Mouse (Mus musculus) left cerebral cortex, postnatal 25 days (tissue): ENCODE measurements around the gene Klhdc8a. TPM values are rescaled to one million over a fixed set of nuclear protein-coding genes. Genes with fewer than 3 reads are reported as not detected.

Experiments
- DNase-seq, 2 experiments: peaks; one replicate each; pipeline ENCODE4 v3.0.0; 2022; ENCODE audit warnings: low spot score in 2 of 2, mixed read lengths in 1 of 2
- intact Hi-C: fragments of 180-260 bp; cut with DNase I; formaldehyde crosslinking; loops from one replicate; pipeline ENCODE4 v1.15.1; 2025
- total RNA-seq, 2 experiments: library from RNA; stranded (reverse); gene quantifications; 2 replicates each; pipeline ENCODE4 v1.2.3; 2021

The Klhdc8a gene
- total RNA-seq, 2 experiments from 2014 or later: 11.3 to 14.1 TPM

GRCm38 (mm10) chr1:132312043-132312442 lies 13.6 kb downstream of the Klhdc8a start:
- intact Hi-C loops: loop anchor here (1.0 kb wide), 1 partner anchor 43 kb away; no protein-coding TSS in a partner anchor
- no peak for DNase-seq

- intact Hi-C loops: loop anchor here (1.0 kb wide), 1 partner anchor 43 kb away; no protein-coding TSS in a partner anchor
- peak; percentile 44 to 67 for DNase-seq
Observed at GRCm38 (mm10) chr1:132312703-132313102, 14.3 kb downstream of the Klhdc8a start.

DNA sequence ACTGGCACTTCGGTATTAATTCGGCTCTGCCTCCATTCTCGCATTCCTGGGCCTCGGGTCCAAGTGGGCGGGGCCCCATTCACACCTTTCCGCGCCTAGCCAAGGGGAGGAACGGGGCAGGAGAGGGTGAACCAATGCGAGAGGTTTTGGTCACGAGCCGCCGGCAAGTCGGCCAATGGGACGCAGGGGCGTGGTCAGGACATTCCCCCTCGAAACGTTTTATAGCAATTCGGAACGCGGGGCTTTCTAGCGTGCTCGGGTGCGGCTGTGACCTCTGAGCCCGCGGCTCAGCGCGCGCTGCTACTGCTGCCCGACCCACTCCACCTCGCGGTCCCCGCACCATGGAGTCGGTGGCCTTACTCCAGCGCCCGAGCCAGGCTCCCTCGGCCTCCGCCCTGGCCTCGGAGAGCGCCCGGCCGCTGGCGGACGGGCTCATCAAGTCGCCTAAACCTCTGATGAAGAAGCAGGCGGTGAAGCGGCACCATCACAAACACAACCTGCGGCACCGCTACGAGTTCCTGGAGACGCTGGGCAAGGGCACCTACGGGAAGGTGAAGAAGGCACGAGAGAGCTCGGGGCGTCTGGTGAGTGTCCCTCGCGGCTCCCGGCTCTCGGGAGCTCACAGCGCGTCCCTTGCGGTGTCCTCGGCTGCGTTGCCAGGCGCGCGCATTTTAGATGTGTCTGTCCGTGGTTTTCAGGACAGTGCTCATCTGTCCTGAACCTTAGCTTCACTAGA lies 17.6 kb downstream of the Klhdc8a start, which contains the start of gene Nuak2:
Nuak2 (plus strand) TSS at position 238 of the 736 bp plus-strand sequence.
- intact Hi-C loops: no loop called here
- peak; percentile 80 to 83 for DNase-seq

DNA sequence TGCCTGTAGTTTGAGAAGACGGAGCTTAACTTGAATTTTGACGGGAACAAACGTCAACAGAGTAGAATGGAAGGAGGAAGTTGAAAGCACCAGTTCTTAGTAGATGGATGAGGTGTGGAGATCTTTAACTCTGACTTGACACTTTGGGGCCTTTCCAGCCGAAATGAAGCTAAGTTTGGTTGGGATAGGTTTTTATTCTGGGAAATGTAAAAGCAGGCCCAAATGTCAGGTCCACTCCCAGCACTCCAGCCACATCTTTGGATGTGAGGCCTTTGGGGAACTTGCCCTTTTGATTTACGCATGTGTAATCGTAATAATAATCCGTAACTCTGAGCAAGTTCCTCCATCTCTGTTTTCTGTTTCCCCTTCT lies 18.2 kb downstream of the Klhdc8a start:
- intact Hi-C loops: no loop called here
- DNase-seq: no peak

DNA sequence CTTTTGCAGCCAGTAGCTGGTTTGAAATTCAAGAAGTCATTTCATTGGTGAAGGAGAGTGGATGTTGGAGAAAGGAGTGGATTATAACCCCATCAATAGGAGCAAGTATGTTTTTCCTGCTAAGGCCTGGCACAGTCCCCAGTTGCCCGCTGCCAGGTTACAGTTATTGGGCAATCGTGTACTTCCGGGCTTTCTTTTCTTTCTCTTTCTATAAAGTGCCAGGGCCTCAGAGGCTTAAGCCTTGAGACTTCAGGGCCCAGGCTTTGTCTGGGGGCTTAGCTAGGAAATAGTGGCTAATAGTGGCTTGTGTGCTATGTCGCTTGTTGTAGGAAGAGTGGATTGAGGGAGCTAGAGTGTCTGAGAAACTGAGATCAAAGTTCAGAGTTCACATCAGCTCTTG lies 19.0 kb downstream of the Klhdc8a start:
- intact Hi-C loops: no loop called here
- no peak for DNase-seq

GRCm38 (mm10) chr1:132317894-132318863 lies 19.8 kb downstream of the Klhdc8a start:
- intact Hi-C loops: no loop called here

DNA sequence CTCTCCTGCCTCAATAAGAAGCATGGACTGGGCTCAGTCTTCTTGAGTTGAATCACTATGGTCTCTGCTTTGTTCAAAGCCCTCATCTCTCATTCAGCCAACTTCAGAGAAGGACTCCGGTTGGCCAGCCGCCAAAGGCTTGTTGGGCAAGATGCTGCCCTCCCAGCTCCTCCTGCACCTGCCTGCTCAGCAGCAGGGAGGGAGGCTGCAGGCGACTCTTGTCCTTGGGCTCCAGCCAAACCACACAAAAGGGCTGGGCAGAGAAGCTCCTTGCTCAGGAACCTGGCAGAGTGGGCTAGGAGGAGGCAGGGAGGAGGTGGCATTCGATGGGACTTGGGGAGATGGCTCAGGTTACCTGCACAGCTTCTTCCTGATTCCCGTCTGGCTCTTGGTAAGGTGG lies 20.8 kb downstream of the Klhdc8a start:
- intact Hi-C loops: no loop called here
- DNase-seq: no peak

More at GRCm38 (mm10) chr1:132317894-132318863, 19.8 kb downstream of the Klhdc8a start:
- DNase-seq: no peak

GRCm38 (mm10) chr1:132321821-132322580 lies 23.6 kb downstream of the Klhdc8a start:
- no peak for DNase-seq
- intact Hi-C loops: no loop called here

DNA sequence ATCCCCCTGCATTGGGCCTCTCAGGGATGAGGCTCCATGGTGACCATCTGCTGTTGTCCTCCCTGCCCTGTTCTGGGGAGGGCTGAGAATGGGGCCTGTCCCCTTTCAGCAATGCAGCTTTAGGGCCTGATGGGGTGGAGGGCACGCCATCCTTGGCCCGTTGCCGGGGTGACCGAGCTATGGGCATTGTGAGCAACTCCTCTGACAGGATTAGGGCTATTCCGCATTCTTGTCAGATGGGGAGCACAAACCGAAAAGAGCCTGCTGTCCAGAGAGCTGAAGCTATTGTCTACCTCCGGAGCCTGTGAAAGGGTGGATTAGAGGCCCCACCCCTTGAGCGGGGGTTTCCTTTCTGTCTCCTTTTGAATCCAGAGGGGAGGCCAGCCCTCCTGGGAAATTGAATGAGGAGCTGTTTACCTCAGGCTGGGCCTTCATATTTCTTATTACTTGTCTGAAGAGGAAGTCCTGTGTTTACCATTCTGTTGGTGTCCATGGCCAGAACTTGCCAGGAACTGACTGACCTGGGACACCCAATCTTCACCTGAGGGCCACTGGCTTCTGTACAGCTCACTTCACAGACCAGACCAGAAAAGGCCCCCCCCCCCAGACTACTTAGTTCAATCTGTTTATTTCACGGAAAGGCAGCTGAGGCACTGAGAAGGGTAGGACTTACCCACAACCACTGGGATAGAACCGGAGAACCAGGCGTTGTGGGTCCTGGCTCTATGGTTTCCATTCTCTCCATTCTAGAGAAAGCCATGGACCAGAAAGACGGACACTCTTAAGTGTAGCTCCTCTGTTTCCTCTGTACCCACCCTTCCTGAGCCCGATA lies 24.5 kb downstream of the Klhdc8a start:
- no peak for DNase-seq
- intact Hi-C loops: no loop called here

- intact Hi-C loops: no loop called here
- no peak for DNase-seq
Observed at GRCm38 (mm10) chr1:132326777-132327176, 28.4 kb downstream of the Klhdc8a start.

DNA sequence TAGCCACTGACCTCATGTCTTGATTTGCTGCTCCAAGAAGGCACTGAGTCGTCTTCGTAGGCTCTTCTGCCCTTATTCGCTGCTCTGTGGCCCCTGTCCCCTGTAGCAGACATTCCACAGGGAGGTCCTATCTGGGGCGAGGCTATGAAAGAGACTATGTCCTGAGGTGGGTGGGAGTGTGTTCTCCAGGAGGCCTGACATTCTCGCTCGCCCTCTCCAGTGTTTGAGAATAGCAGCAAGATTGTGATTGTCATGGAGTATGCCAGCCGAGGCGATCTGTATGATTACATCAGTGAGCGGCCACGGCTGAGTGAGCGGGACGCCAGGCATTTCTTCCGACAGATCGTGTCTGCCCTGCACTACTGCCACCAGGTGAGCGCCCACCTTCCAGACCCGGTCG lies 29.1 kb downstream of the Klhdc8a start:
- DNase-seq: no peak
- intact Hi-C loops: no loop called here

GRCm38 (mm10) chr1:132328565-132328964 lies 30.1 kb downstream of the Klhdc8a start:
- intact Hi-C loops: no loop called here
- no peak for DNase-seq

DNA sequence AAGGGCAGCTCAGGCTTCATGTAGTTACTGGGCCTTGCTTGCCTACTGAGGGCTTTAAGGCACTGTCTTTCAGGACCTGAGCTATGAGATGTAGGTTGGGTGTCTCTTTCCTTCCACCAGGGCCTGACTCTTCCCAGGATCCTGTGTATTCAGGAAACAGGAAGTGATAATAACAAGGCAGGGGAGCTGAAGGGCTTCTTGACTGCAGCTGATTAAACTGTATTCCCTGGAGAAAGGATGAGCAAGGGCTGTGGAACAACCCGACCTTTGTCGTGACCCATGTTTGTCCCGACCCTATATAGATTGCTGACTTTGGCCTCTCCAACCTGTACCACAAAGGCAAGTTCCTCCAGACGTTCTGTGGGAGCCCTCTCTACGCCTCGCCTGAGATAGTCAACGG lies 31.2 kb downstream of the Klhdc8a start:
- intact Hi-C loops: no loop called here

GRCm38 (mm10) chr1:132330397-132330796 lies 32.0 kb downstream of the Klhdc8a start:
- no peak for DNase-seq
- intact Hi-C loops: no loop called here

More for the DNA sequence above, 31.2 kb downstream of the Klhdc8a start:
- no peak for DNase-seq

GRCm38 (mm10) chr1:132331283-132331682 lies 32.9 kb downstream of the Klhdc8a start:
- intact Hi-C loops: no loop called here
- DNase-seq: no peak

DNA sequence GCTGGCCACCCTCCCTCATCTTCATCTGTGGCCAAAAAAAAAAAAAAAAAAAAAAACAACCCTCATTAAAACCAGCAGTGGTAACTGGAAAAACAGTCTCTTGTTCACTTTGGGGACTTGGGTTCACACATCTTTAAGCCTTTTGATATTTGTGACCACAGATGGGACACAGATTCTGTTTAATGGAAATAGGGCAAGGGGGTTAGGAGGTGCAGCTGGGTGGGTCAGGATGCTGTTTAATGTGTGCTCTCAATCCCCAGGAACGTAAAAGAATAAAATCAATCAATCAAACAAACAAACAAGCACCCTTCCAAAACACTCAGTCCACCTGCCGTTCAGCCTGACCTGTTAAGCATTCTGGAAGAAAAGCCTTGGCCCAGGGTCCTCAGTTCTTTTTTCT lies 34.8 kb downstream of the Klhdc8a start:
- no peak for DNase-seq
- intact Hi-C loops: no loop called here

DNA sequence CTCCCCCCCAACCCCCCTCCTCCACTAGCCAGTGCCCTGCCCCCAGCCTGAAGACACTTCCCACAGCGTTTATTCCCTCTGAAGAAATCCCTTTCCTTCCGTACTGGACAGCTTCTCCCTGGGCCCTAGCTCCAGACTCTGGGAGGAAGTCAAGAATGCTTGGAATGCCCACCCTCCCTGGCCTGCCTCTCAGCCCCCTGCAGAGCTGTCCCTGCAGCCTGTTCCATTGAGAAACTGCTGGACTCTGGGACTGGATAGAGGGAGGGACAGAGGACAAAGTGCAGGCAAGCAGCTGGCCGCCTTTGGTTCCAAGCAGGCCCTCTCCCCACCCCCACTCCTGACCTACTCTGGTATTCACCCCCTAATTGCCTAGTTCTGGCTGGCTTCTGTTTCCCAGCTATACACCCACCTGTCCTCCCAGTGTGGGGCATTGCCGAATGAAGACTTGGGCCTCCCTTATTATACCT lies 35.3 kb downstream of the Klhdc8a start:
- intact Hi-C loops: no loop called here
- DNase-seq: no peak

GRCm38 (mm10) chr1:132334178-132334801 lies 35.9 kb downstream of the Klhdc8a start:
- intact Hi-C loops: no loop called here
- no peak for DNase-seq
